Mouse (Mus musculus) hindbrain, embryonic 11.5 days (tissue): ENCODE data around the gene Col25a1. TPM values are rescaled to one million over a fixed set of nuclear protein-coding genes. Genes with fewer than 3 reads are reported as not detected.

Experiments
- ATAC-seq: fragments of 200-750 bp; cut with Nextera tagmentation; 2 replicates; pipeline ENCODE4 v1.8.0; 2017; ENCODE audit warnings: mild to moderate bottlenecking, moderate TSS enrichment, moderate library complexity; ENCODE audit not compliant: low FRiP score
- DNase-seq: peaks from one replicate; pipeline ENCODE4 v3.0.0-alpha.2; 2015; ENCODE audit warnings: low spot score
- H3K27ac ChIP-seq: fragments of 300-500 bp; sonication (generic); 2 replicates; pipeline ENCODE4 v1.5.1; 2014; ENCODE audit warnings: mild to moderate bottlenecking, low read depth, low read length
- H3K27me3 ChIP-seq: fragments of 300-500 bp; sonication (generic); 2 replicates; pipeline ENCODE4 v1.6.1; 2014; ENCODE audit warnings: mild to moderate bottlenecking, low read length, moderate library complexity, mixed read lengths; ENCODE audit not compliant: control insufficient read depth, insufficient read depth
- H3K36me3 ChIP-seq: fragments of 300-500 bp; sonication (generic); 2 replicates; pipeline ENCODE4 v1.6.1; 2014; ENCODE audit warnings: mild to moderate bottlenecking, low read length, moderate library complexity, mixed read lengths; ENCODE audit not compliant: control insufficient read depth, insufficient read depth
- H3K4me1 ChIP-seq: fragments of 300-500 bp; sonication (generic); replicated peaks from 2 replicates; pipeline ENCODE4 v1.6.1; 2014; ENCODE audit warnings: low read length, mixed read lengths; ENCODE audit not compliant: control insufficient read depth, insufficient read depth
- H3K4me2 ChIP-seq: fragments of 300-500 bp; sonication (generic); replicated peaks from 2 replicates; pipeline ENCODE4 v1.6.1; 2014; ENCODE audit warnings: mild to moderate bottlenecking, low read depth, low read length
- H3K4me3 ChIP-seq: fragments of 300-500 bp; sonication (generic); 2 replicates; pipeline ENCODE4 v1.5.1; 2014; ENCODE audit warnings: low read depth, low read length
- H3K9ac ChIP-seq: fragments of 300-500 bp; sonication (generic); 2 replicates; pipeline ENCODE4 v1.6.1; 2014; ENCODE audit warnings: low read depth, low read length
- H3K9me3 ChIP-seq: fragments of 300-500 bp; sonication (generic); 2 replicates; pipeline ENCODE4 v1.6.1; 2016; ENCODE audit warnings: low read length; ENCODE audit not compliant: control insufficient read depth
- WGBS: fragments of 180-500 bp; shearing (Covaris S2); extraction: QIAGEN DNeasy Blood & Tissue Kit; methylation state at CpG from one replicate; pipeline ENCODE4 v1.1.7; 2014; 5-methylcytosine and 5-hydroxymethylcytosine counted together
- polyA plus RNA-seq: library from polyadenylated mRNA; unstranded; fragments of >200 nt; fragmentation: Nextera tagmentation; extraction: Ambion mirVana; gene quantifications from 2 replicates; pipeline ENCODE4 v1.2.1, GENCODE M21; 2014

The Col25a1 gene
- polyA plus RNA-seq, 1 experiment from 2014 or later: 5.3 TPM

GRCm38 (mm10) chr3:130607924-130608323, 476.6 kb downstream of the Col25a1 start:
- peak; percentile 7 for DNase-seq
- WGBS: 93% methylated on average over 2 of the region's 2 CpGs

DNA sequence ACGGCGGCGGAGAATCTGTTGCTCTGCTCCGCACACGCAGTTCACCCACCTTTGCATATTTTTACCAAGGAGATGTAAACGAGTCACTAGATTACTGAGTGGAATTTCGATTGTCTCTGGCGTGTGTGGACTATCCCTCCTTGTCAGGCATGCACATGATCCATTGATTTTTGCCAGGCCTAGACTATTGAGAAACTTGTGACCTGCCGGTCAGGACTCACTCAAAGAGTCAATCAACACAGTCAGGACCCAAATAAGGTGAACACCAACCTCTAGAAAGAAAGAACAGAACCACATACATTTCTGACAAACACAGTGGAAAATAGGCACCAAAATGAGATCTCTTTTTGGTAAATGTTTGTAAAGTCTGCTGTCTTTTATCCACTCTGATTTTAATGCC, 483.1 kb downstream of the Col25a1 start:
- DNase-seq (no peak), ATAC-seq (no peak)
- no peak overlapping the region for H3K4me3 ChIP-seq
- no peaks in the 10 kb centered on the region for H3K9me3 ChIP-seq
- no peaks in the 10 kb centered on the region for H3K36me3 ChIP-seq
- no peak overlapping the region for H3K9ac ChIP-seq
- H3K4me1 ChIP-seq: no peaks in the 10 kb centered on the region
- H3K4me2 ChIP-seq: no peak overlapping the region
- no peaks in the 10 kb centered on the region for H3K27me3 ChIP-seq
- no peak overlapping the region for H3K27ac ChIP-seq
- 87% methylated on average over 9 of the region's 9 CpGs for WGBS

More at GRCm38 (mm10) chr3:130607924-130608323, 476.6 kb downstream of the Col25a1 start:
- no peaks in the 10 kb centered on the region for H3K4me1 ChIP-seq
- no peaks in the 10 kb centered on the region for H3K27me3 ChIP-seq
- H3K9ac ChIP-seq: no peak overlapping the region
- no peaks in the 10 kb centered on the region for H3K9me3 ChIP-seq
- no peak overlapping the region for H3K4me2 ChIP-seq
- H3K4me3 ChIP-seq: no peak overlapping the region
- no peaks in the 10 kb centered on the region for H3K36me3 ChIP-seq
- ATAC-seq: no peak
- H3K27ac ChIP-seq: no peak overlapping the region

DNA sequence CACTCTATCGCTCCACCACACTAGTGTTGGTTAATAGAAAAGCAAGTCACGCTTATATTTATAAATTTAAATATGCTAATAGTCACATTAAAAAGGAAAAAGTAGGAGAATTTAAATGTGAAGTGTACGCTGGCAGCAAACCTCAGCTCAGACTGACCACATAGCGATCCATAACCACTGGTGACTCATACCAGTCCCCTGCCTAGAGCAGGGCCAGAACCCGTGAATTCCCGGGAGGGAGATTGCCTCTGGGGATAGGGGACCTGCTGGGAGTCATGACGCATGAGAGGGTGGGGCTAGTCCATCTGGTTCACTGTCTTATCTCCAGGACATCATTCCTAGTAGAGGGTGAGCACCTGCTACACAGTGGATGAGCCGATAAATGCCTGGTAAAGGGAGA, 484.3 kb downstream of the Col25a1 start:
- Histone ChIP-seq H3K27ac (no peak overlapping the region), H3K36me3 (no peaks in the 10 kb centered on the region), H3K4me2 (no peak overlapping the region), H3K4me3 (no peak overlapping the region), H3K27me3 (no peaks in the 10 kb centered on the region), H3K4me1 (no peaks in the 10 kb centered on the region), H3K9me3 (no peaks in the 10 kb centered on the region), H3K9ac (no peak overlapping the region)
- DNase-seq (no peak), ATAC-seq (no peak)
- 64% methylated on average over 8 of the region's 8 CpGs for WGBS

DNA sequence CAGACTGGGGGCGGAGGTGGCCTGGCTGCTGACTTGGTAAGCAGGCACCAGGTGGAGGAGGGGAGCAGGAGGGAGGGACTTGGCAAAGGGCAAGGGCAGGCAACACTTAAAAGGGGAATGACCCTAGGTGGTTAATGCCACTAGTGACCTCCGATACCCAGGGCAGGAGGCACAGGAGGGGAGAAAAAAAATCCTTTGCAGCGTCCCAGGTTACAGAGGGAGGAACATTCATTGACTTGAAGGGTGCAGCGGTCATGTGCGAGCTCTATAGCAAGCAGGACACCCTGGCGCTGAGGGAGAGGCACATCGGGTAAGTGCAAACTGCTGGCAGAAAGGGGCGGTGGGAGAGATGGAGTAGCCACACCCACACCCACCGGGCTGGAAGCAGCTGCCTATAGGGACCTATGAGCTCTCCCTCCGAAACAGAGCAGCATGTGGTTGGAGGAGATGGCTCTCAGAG, 486.2 kb downstream of the Col25a1 start, which contains the start of gene Etnppl:
TSS of gene Etnppl (plus strand) at position 10 of the 460 bp plus-strand sequence.
- H3K27me3 ChIP-seq: no peaks in the 10 kb centered on the region
- no peaks in the 10 kb centered on the region for H3K36me3 ChIP-seq
- H3K4me2 ChIP-seq: peak within 1 kb of the TSS; percentile 26
- H3K9ac ChIP-seq: no peak within 1 kb of the TSS
- WGBS: 0% methylated on average over 10 of the region's 10 CpGs
- no peaks in the 10 kb centered on the region for H3K4me1 ChIP-seq
- peak; percentile 19 for DNase-seq
- no peak for ATAC-seq
- no peak within 1 kb of the TSS for H3K27ac ChIP-seq
- no peak within 1 kb of the TSS for H3K4me3 ChIP-seq
- no peaks in the 10 kb centered on the region for H3K9me3 ChIP-seq

- no peaks in the 10 kb centered on the region for H3K27me3 ChIP-seq
- H3K27ac ChIP-seq: no peak overlapping the region
- no peaks in the 10 kb centered on the region for H3K4me1 ChIP-seq
- 74% methylated on average over 12 of the region's 12 CpGs for WGBS
- DNase-seq (no peak), ATAC-seq (no peak)
- no peaks in the 10 kb centered on the region for H3K9me3 ChIP-seq
- H3K36me3 ChIP-seq: no peaks in the 10 kb centered on the region
- H3K4me2 ChIP-seq: no peak overlapping the region
- no peak overlapping the region for H3K4me3 ChIP-seq
- no peak overlapping the region for H3K9ac ChIP-seq
These were observed 489.3 kb downstream of the Col25a1 start for GRCm38 (mm10) chr3:130620517-130621146.

GRCm38 (mm10) chr3:130628358-130628757, 497.1 kb downstream of the Col25a1 start:
- no peak overlapping the region for H3K4me3 ChIP-seq
- H3K9ac ChIP-seq: no peak overlapping the region
- H3K9me3 ChIP-seq: no peaks in the 10 kb centered on the region
- ATAC-seq (no peak), DNase-seq (no peak)
- H3K4me1 ChIP-seq: no peaks in the 10 kb centered on the region
- no peak overlapping the region for H3K27ac ChIP-seq
- H3K27me3 ChIP-seq: no peaks in the 10 kb centered on the region
- 92% methylated on average over 5 of the region's 5 CpGs for WGBS
- no peaks in the 10 kb centered on the region for H3K36me3 ChIP-seq
- H3K4me2 ChIP-seq: no peak overlapping the region

- no peaks in the 10 kb centered on the region for H3K4me1 ChIP-seq
- H3K4me3 ChIP-seq: no peak overlapping the region
- H3K27me3 ChIP-seq: no peaks in the 10 kb centered on the region
- no peak for ATAC-seq
- H3K9ac ChIP-seq: no peak overlapping the region
- DNase-seq: no peak
- H3K27ac ChIP-seq: no peak overlapping the region
- H3K36me3 ChIP-seq: no peaks in the 10 kb centered on the region
- H3K9me3 ChIP-seq: no peaks in the 10 kb centered on the region
- H3K4me2 ChIP-seq: no peak overlapping the region
- WGBS: 78% methylated on average over 5 of the region's 5 CpGs
These were observed 502.6 kb downstream of the Col25a1 start for GRCm38 (mm10) chr3:130633859-130634258.

DNA sequence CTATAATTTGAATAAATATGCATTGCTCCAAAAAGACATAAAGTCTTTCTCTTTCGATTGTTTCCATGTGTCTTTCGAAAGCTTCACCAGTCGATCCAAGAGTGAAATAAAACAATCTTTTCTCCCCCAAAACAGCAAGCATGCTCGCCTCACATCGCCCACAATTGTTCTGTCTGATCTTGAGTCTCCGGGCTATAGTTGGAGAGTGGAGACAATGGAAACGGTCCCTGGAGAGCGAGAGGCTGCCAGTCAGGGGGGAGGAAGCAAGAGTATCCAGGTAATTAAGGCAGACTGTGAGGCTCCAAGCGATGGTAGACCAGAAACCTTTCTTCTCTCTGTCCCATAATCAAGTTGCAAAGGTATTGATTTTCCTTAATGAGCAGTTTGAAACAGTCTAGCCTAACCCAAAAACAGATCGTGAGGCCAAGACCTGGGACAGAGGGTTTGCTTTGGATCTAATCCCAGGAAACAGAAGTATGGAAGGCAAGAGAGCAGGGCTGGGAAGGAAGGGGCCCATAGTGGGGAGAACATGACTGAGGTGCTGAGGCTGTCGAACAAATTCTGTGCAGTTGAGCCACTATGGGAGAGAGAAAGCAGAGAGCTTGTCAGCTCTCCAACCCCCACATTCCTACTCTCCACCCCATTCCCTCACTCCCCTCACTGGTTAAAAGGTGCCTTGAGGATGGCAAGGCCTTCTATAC, 515.0 kb downstream of the Col25a1 start:
- Histone ChIP-seq H3K4me1 (no peaks in the 10 kb centered on the region), H3K4me3 (no peak overlapping the region), H3K36me3 (no peaks in the 10 kb centered on the region), H3K9ac (no peak overlapping the region), H3K9me3 (no peaks in the 10 kb centered on the region), H3K27me3 (no peaks in the 10 kb centered on the region), H3K27ac (no peak overlapping the region), H3K4me2 (no peak overlapping the region)
- DNase-seq: no peak
- ATAC-seq: no peak
- 73% methylated on average over 11 of the region's 11 CpGs for WGBS
